In genomic region chr10:32576559-32577275, GRCm38 (mm10) we compare ENCODE assay signal across 19 mouse cellular contexts.
A peak's percentile ranks its signal among the peaks of the same experiment; 100 is the strongest.
DNase-seq lines count a peak whose midpoint lies in the region; ATAC-seq and TF ChIP-seq lines count a peak whose summit lies in the region.
"Had no signal": no experiment of that assay in that cellular context is flagged by ENCODE, and none has a peak within 500 bp of the region (broad histone marks: within the 10 kb centered on the region; RNA-seq: fewer than 3 reads in every experiment).

No protein-coding gene starts in this region.

- no peaks in the 10 kb centered on the region for H3K27me3 ChIP-seq in hindbrain, embryonic 11.5 days (ENCODE audit: control insufficient read depth, insufficient read depth, low read length)
- H3K27me3 ChIP-seq in hindbrain, embryonic 10.5 days (ENCODE audit: insufficient read depth, poor library complexity, severe bottlenecking): no peaks in the 10 kb centered on the region
- no peaks in the 10 kb centered on the region for H3K27me3 ChIP-seq in forebrain, embryonic 16.5 days (replicated peaks; ENCODE audit: control insufficient read depth, insufficient read depth, low read length)
- H3K27me3 ChIP-seq in hindbrain, postnatal 0 days (ENCODE audit: insufficient read depth, low read length): no peaks in the 10 kb centered on the region
- H3K27me3 ChIP-seq: CH12.LX; neural tube, embryonic 12.5 days had no signal

- TF ChIP-seq CTCF in hindbrain, postnatal 0 days (IDR thresholded peaks at IDR 0.05; ENCODE audit: low read depth): no peak

- peak; percentile 70; the same call in 1 of the 2 replicates for ATAC-seq in hindbrain, embryonic 11.5 days (ENCODE audit: low FRiP score)
- ATAC-seq in forebrain, embryonic 16.5 days: peak; percentile 62
- 0 out of 2 replicates have a peak, but pooled peaks have one; percentile 58 for ATAC-seq in hindbrain, postnatal 0 days
- no peak for ATAC-seq in granulocyte monocyte progenitor cell, adult 5-6 weeks (replicated peaks; ENCODE audit: poor library complexity, severe bottlenecking)
- ATAC-seq: liver, postnatal 0 days had no signal

- no peaks in the 10 kb centered on the region for H3K4me1 ChIP-seq in hindbrain, embryonic 11.5 days (replicated peaks; ENCODE audit: control insufficient read depth, insufficient read depth, low read length)
- 0 out of 2 replicates have a peak, but pooled peaks cover 4% of the 10 kb centered on the region for H3K4me1 ChIP-seq in hindbrain, embryonic 10.5 days (replicated peaks)
- H3K4me1 ChIP-seq in forebrain, embryonic 16.5 days (replicated peaks; ENCODE audit: control insufficient read depth, insufficient read depth, low read length): peaks cover 4% of the 10 kb centered on the region
- no peaks in the 10 kb centered on the region for H3K4me1 ChIP-seq in hindbrain, postnatal 0 days (ENCODE audit: insufficient read depth, low read length)
- H3K4me1 ChIP-seq: neural tube, embryonic 12.5 days had no signal

- 32% methylated on average over 2 of the region's 2 CpGs for WGBS in hindbrain, embryonic 11.5 days
- WGBS in hindbrain, embryonic 10.5 days: 23% methylated on average over 2 of the region's 2 CpGs
- WGBS in forebrain, embryonic 16.5 days: 6% methylated on average over 2 of the region's 2 CpGs
- WGBS in hindbrain, postnatal 0 days: 14% methylated on average over 2 of the region's 2 CpGs

- H3K36me3 ChIP-seq in hindbrain, embryonic 11.5 days (ENCODE audit: control insufficient read depth, insufficient read depth, low read length): no peaks in the 10 kb centered on the region
- H3K36me3 ChIP-seq in hindbrain, embryonic 10.5 days: no peaks in the 10 kb centered on the region
- no peaks in the 10 kb centered on the region for H3K36me3 ChIP-seq in forebrain, embryonic 16.5 days (ENCODE audit: control insufficient read depth, insufficient read depth)
- H3K36me3 ChIP-seq in hindbrain, postnatal 0 days (ENCODE audit: insufficient read depth, low read length): no peaks in the 10 kb centered on the region
- H3K36me3 ChIP-seq: neural tube, embryonic 12.5 days had no signal

- no peak overlapping the region for H3K4me3 ChIP-seq in hindbrain, embryonic 11.5 days (ENCODE audit: low read depth, low read length)
- no peak overlapping the region for H3K4me3 ChIP-seq in hindbrain, embryonic 10.5 days
- H3K4me3 ChIP-seq in forebrain, embryonic 16.5 days (replicated peaks; ENCODE audit: low read length): no peak overlapping the region
- no peak overlapping the region for H3K4me3 ChIP-seq in hindbrain, postnatal 0 days (ENCODE audit: low read length)
- H3K4me3 ChIP-seq: neural tube, embryonic 12.5 days had no signal

- no peaks in the 10 kb centered on the region for H3K9me3 ChIP-seq in hindbrain, embryonic 11.5 days (ENCODE audit: control insufficient read depth, low read length)
- peaks cover 10% of the 10 kb centered on the region; the same call in 1 of the 2 replicates for H3K9me3 ChIP-seq in hindbrain, embryonic 10.5 days
- peaks cover 3% of the 10 kb centered on the region; the same call in 1 of the 2 replicates for H3K9me3 ChIP-seq in forebrain, embryonic 16.5 days (ENCODE audit: control insufficient read depth, low read length)
- no peaks in the 10 kb centered on the region; the same call in 1 of the 2 replicates for H3K9me3 ChIP-seq in hindbrain, postnatal 0 days (ENCODE audit: low read length)
- H3K9me3 ChIP-seq: neural tube, embryonic 12.5 days had no signal

- no peak overlapping the region for H3K4me2 ChIP-seq in hindbrain, embryonic 11.5 days (replicated peaks; ENCODE audit: low read depth, low read length)
- peak overlapping the region; percentile 13; the same call in 1 of the 2 replicates for H3K4me2 ChIP-seq in forebrain, embryonic 16.5 days (ENCODE audit: low read length)
- no peak overlapping the region for H3K4me2 ChIP-seq in hindbrain, postnatal 0 days (ENCODE audit: low read depth, low read length)
- H3K4me2 ChIP-seq: neural tube, embryonic 12.5 days had no signal

- H3K27ac ChIP-seq in hindbrain, embryonic 11.5 days (ENCODE audit: low read depth, low read length): no peak overlapping the region
- H3K27ac ChIP-seq in hindbrain, embryonic 10.5 days: no peak overlapping the region
- peak overlapping the region; percentile 47; the same call in 1 of the 2 replicates for H3K27ac ChIP-seq in forebrain, embryonic 16.5 days (ENCODE audit: low read length)
- H3K27ac ChIP-seq in hindbrain, postnatal 0 days: no peak overlapping the region
- H3K27ac ChIP-seq: kidney, postnatal 0 days; neural tube, embryonic 12.5 days had no signal

- no peak for DNase-seq in hindbrain, embryonic 11.5 days (ENCODE audit: low spot score)
- no peak for DNase-seq in hindbrain, embryonic 10.5 days (ENCODE audit: low spot score)
- DNase-seq in hindbrain, postnatal 0 days (ENCODE audit: low spot score): no peak
- DNase-seq in embryo, embryonic 10 days (ENCODE audit: low spot score): no peak
- no peak for DNase-seq in gastrocnemius, adult 18-20 months (ENCODE audit: low spot score)
- DNase-seq: adrenal gland, postnatal 36 days; cerebellum, adult 2 months; cerebellum, postnatal 36 days; gastrocnemius, postnatal 14 days; kidney, adult 18-20 months; liver; liver, postnatal 0 days; lung, postnatal 10 days; thymus, postnatal 25 days had no signal

- H3K9ac ChIP-seq in hindbrain, embryonic 11.5 days (ENCODE audit: low read depth, low read length): no peak overlapping the region
- no peak overlapping the region for H3K9ac ChIP-seq in forebrain, embryonic 16.5 days (replicated peaks; ENCODE audit: low read depth, low read length)
- H3K9ac ChIP-seq in hindbrain, postnatal 0 days (replicated peaks; ENCODE audit: low read length): no peak overlapping the region
- H3K9ac ChIP-seq: liver, postnatal 0 days; neural tube, embryonic 12.5 days had no signal
